Mouse (Mus musculus) lung, postnatal 0 days (tissue): ENCODE measurements at regions not wholly inside any gene's neighbourhood (a gene's known extent, or its start where the extent isn't known, plus 50 kb on each side); places are given as distances from the start of the nearest gene placed in this dataset.

ENCODE experiments used
- CTCF ChIP-seq: IDR thresholded peaks from 2 replicates; pipeline ENCODE4 v1.5.1; 2016; ENCODE audit warnings: antibody characterized with exemption, mild to moderate bottlenecking
- EP300 ChIP-seq: IDR thresholded peaks from 2 replicates; pipeline ENCODE4 v1.6.1; 2016; ENCODE audit warnings: antibody characterized with exemption, mild to moderate bottlenecking, control low read depth

DNA sequence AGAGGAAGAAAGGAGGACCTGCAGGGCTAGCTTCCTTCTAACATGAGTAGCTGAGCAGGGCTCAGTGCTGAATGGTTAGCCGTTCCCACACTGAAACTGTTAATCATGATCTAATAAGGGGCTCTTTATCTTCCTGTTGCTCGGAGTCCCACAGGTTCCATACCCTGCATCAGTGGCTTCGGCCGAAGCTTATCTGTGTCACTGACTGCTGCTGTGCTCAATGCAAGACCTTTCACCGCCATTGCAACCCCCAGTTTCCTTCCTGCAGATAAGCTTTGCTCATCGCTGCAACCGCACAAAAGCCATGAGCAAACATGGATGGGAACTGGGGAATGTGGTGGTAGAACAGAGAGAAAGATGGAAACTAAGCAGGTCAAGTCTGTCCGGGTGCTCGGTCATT, 63.5 kb upstream of the Ahr start:
- TF ChIP-seq CTCF (no peak), EP300 (no peak)
